Mouse (Mus musculus) ovary, postnatal 14 days (tissue): ENCODE data around the gene Igf2bp3.

ENCODE experiments used
- DNase-seq: peaks from one replicate; pipeline ENCODE4 v3.0.0; 2022; ENCODE audit warnings: low spot score

Igf2bp3 gene

GRCm38 (mm10) chr6:49218275-49218802, 3.6 kb upstream of the Igf2bp3 start:
- DNase-seq, result no peak

- DNase-seq, result peak; percentile 41
Measured at GRCm38 (mm10) chr6:49217581-49218274, 3.0 kb upstream of the Igf2bp3 start.

GRCm38 (mm10) chr6:49216811-49217542, 2.2 kb upstream of the Igf2bp3 start:
- no peak for DNase-seq

- DNase-seq, result no peak
Measured at GRCm38 (mm10) chr6:49215748-49216585, 1.2 kb upstream of the Igf2bp3 start.

- DNase-seq, result no peak
Measured at GRCm38 (mm10) chr6:49214086-49214927, 450 bp downstream of the Igf2bp3 start.

- DNase-seq, result no peak
Measured at GRCm38 (mm10) chr6:49213581-49214085, 1.1 kb downstream of the Igf2bp3 start.

- no peak for DNase-seq
Measured at GRCm38 (mm10) chr6:49212931-49213580, 1.7 kb downstream of the Igf2bp3 start.

GRCm38 (mm10) chr6:49212141-49212540, 2.6 kb downstream of the Igf2bp3 start:
- no peak for DNase-seq

GRCm38 (mm10) chr6:49211596-49211995, 3.2 kb downstream of the Igf2bp3 start:
- no peak for DNase-seq

- no peak for DNase-seq
Measured at GRCm38 (mm10) chr6:49209881-49210854, 4.6 kb downstream of the Igf2bp3 start.

GRCm38 (mm10) chr6:49208935-49209334, 5.8 kb downstream of the Igf2bp3 start:
- no peak for DNase-seq

- DNase-seq, result no peak
Measured at GRCm38 (mm10) chr6:49208297-49208930, 6.3 kb downstream of the Igf2bp3 start.

GRCm38 (mm10) chr6:49206416-49206815, 8.3 kb downstream of the Igf2bp3 start:
- DNase-seq, result no peak

- DNase-seq, result no peak
Measured at GRCm38 (mm10) chr6:49195188-49195587, 19.6 kb downstream of the Igf2bp3 start.

GRCm38 (mm10) chr6:49194536-49194935, 20.2 kb downstream of the Igf2bp3 start:
- DNase-seq, result no peak

GRCm38 (mm10) chr6:49189363-49189762, 25.4 kb downstream of the Igf2bp3 start:
- DNase-seq, result no peak

- DNase-seq, result no peak
Measured at GRCm38 (mm10) chr6:49187299-49187698, 27.5 kb downstream of the Igf2bp3 start.

- no peak for DNase-seq
Measured at GRCm38 (mm10) chr6:49176018-49176417, 38.7 kb downstream of the Igf2bp3 start.

GRCm38 (mm10) chr6:49174616-49175015, 40.1 kb downstream of the Igf2bp3 start:
- DNase-seq, result no peak
